Mouse (Mus musculus) monocyte, adult 2 months (primary cell): Measurements from ENCODE around the gene Crip3.

Experiments
- DNase-seq, 2 experiments: peaks; one replicate each; pipeline ENCODE4 v3.0.0; 2022; ENCODE audit warnings: low spot score in 2 of 2, low read depth in 1 of 2

Gene Crip3

GRCm38 (mm10) chr17:46455110-46455691, 26.5 kb downstream of the Crip3 start:
- no peak for DNase-seq

GRCm38 (mm10) chr17:46457791-46458190, 29.1 kb downstream of the Crip3 start:
- DNase-seq, result no peak

- DNase-seq, result no peak
Observed at GRCm38 (mm10) chr17:46458439-46458838, 29.7 kb downstream of the Crip3 start.

GRCm38 (mm10) chr17:46460673-46461072, 31.9 kb downstream of the Crip3 start:
- DNase-seq, result no peak

- no peak for DNase-seq
Observed at GRCm38 (mm10) chr17:46461347-46461746, 32.6 kb downstream of the Crip3 start.

GRCm38 (mm10) chr17:46462226-46462625, 33.5 kb downstream of the Crip3 start:
- no peak for DNase-seq

- no peak for DNase-seq
Observed at GRCm38 (mm10) chr17:46467830-46468229, 39.1 kb downstream of the Crip3 start.

GRCm38 (mm10) chr17:46476601-46477000, 47.9 kb downstream of the Crip3 start:
- DNase-seq, result no peak

- no peak for DNase-seq
Observed at GRCm38 (mm10) chr17:46477286-46477685, 48.6 kb downstream of the Crip3 start.
